Comparison of ENCODE assay signal across 10 mouse cellular contexts in the genomic region with DNA sequence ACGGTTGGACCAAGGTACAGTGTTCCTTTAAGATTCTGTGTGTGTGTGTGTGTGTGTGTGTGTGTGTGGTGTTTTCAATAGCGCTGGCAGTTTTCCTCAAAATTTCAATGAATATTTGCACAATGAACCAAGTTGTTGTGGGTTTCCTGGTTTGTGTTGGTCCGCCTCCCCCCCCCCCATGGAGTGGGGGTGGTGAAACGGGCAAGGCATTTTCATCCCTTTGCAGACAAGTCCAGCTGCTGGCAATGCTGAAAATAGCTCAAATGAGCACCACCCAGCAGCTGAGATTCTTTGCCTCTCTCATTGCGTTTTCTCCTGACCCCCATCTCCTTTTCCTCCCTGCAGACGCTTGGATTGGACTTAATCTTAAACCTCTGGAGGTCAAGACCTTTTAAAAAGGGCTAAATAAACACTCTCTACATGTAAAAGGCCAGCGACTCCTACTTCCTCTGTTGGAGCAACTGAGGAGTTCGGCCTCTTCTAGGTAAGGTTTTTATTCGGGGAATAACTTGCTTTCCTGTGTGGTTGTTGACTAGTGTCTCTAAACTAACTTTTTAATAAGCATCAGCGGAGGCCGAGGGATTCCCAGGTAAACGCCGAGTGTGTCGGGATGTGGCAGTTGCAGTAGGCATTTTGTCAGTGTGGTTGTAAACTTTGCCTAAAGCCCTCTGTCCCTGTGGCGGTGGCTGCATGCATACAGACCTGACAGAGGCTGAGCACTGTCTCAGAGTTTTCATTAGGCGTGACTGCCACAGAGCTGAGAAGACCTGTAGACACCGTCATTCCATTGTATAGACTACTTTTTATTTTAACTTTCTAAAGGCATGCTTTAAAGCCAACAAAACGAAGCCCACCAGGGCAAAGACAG.
DNase-seq lines count a peak whose midpoint lies in the region; ATAC-seq lines count a peak whose summit lies in the region.
"Had no signal": no experiment of that assay in that cellular context is flagged by ENCODE, and none has a peak within 500 bp of the region (broad histone marks: within the 10 kb centered on the region; RNA-seq: fewer than 3 reads in every experiment).

No protein-coding gene starts in this region.

- WGBS in hindbrain, embryonic 11.5 days, result 39% methylated on average over 18 of the region's 18 CpGs
- WGBS in hindbrain, embryonic 13.5 days, result 42% methylated on average over 18 of the region's 18 CpGs
- WGBS in embryonic facial prominence, embryonic 13.5 days, result 23% methylated on average over 18 of the region's 18 CpGs
- WGBS in kidney, embryonic 15.5 days, result 30% methylated on average over 18 of the region's 18 CpGs
- WGBS in midbrain, embryonic 14.5 days, result 16% methylated on average over 18 of the region's 18 CpGs

- no peak for ATAC-seq in hindbrain, embryonic 11.5 days (ENCODE audit: low FRiP score)
- ATAC-seq in hindbrain, embryonic 13.5 days (ENCODE audit: low FRiP score), result no peak
- ATAC-seq in embryonic facial prominence, embryonic 13.5 days (ENCODE audit: insufficient number of reproducible peaks, insufficient read depth, low FRiP score, low TSS enrichment, low read depth), result no peak
- no peak for ATAC-seq in kidney, embryonic 15.5 days (replicated peaks; ENCODE audit: low FRiP score)
- no peak for ATAC-seq in midbrain, embryonic 14.5 days (ENCODE audit: low FRiP score, low TSS enrichment)
- ATAC-seq in cerebellum, adult (ENCODE audit: insufficient number of reproducible peaks, low FRiP score, low TSS enrichment), result no peak

- no peaks in the 10 kb centered on the region for H3K36me3 ChIP-seq in hindbrain, embryonic 11.5 days (ENCODE audit: control insufficient read depth, insufficient read depth, low read length)
- peaks cover 11% of the 10 kb centered on the region; the same call in 1 of the 2 replicates for H3K36me3 ChIP-seq in hindbrain, embryonic 13.5 days
- no peaks in the 10 kb centered on the region for H3K36me3 ChIP-seq in embryonic facial prominence, embryonic 13.5 days
- no peaks in the 10 kb centered on the region for H3K36me3 ChIP-seq in kidney, embryonic 15.5 days
- H3K36me3 ChIP-seq in midbrain, embryonic 14.5 days (ENCODE audit: control insufficient read depth, insufficient read depth, low read length), result no peaks in the 10 kb centered on the region

- H3K27me3 ChIP-seq in hindbrain, embryonic 11.5 days (ENCODE audit: control insufficient read depth, insufficient read depth, low read length), result no peaks in the 10 kb centered on the region
- no peaks in the 10 kb centered on the region for H3K27me3 ChIP-seq in hindbrain, embryonic 13.5 days
- H3K27me3 ChIP-seq in embryonic facial prominence, embryonic 13.5 days, result no peaks in the 10 kb centered on the region; the same call in 1 of the 2 replicates
- no peaks in the 10 kb centered on the region for H3K27me3 ChIP-seq in kidney, embryonic 15.5 days
- H3K27me3 ChIP-seq in midbrain, embryonic 14.5 days (ENCODE audit: control insufficient read depth, insufficient read depth, low read length), result no peaks in the 10 kb centered on the region
- H3K27me3 ChIP-seq: neural tube, embryonic 13.5 days had no signal

- no peaks in the 10 kb centered on the region for H3K9me3 ChIP-seq in hindbrain, embryonic 11.5 days (ENCODE audit: control insufficient read depth, low read length)
- no peaks in the 10 kb centered on the region for H3K9me3 ChIP-seq in hindbrain, embryonic 13.5 days
- no peaks in the 10 kb centered on the region for H3K9me3 ChIP-seq in embryonic facial prominence, embryonic 13.5 days
- no peaks in the 10 kb centered on the region for H3K9me3 ChIP-seq in kidney, embryonic 15.5 days (replicated peaks)
- H3K9me3 ChIP-seq in midbrain, embryonic 14.5 days (ENCODE audit: control insufficient read depth, low read length), result no peaks in the 10 kb centered on the region
- H3K9me3 ChIP-seq: neural tube, embryonic 13.5 days had no signal

- H3K27ac ChIP-seq in hindbrain, embryonic 11.5 days (ENCODE audit: low read depth, low read length), result no peak overlapping the region
- no peak overlapping the region for H3K27ac ChIP-seq in hindbrain, embryonic 13.5 days
- H3K27ac ChIP-seq in embryonic facial prominence, embryonic 13.5 days, result no peak overlapping the region
- H3K27ac ChIP-seq in kidney, embryonic 15.5 days, result peak overlapping the region; percentile 24; the same call in 1 of the 2 replicates
- no peak overlapping the region for H3K27ac ChIP-seq in midbrain, embryonic 14.5 days (replicated peaks; ENCODE audit: low read depth, low read length)
- H3K27ac ChIP-seq: neural tube, embryonic 13.5 days had no signal

- H3K9ac ChIP-seq in hindbrain, embryonic 11.5 days (ENCODE audit: low read depth, low read length), result no peak overlapping the region
- H3K9ac ChIP-seq in hindbrain, embryonic 13.5 days, result no peak overlapping the region
- H3K9ac ChIP-seq in embryonic facial prominence, embryonic 13.5 days, result peak overlapping the region; percentile 52; the same call in 1 of the 2 replicates
- H3K9ac ChIP-seq in kidney, embryonic 15.5 days, result no peak overlapping the region
- no peak overlapping the region for H3K9ac ChIP-seq in midbrain, embryonic 14.5 days (replicated peaks; ENCODE audit: low read length)
- H3K9ac ChIP-seq: neural tube, embryonic 13.5 days had no signal

- peak; percentile 19 for DNase-seq in hindbrain, embryonic 11.5 days (ENCODE audit: low spot score)
- DNase-seq in midbrain, embryonic 14.5 days, result peak; percentile 34
- DNase-seq in spleen, postnatal 14 days (ENCODE audit: low spot score in 2 of 2), result no peak
- DNase-seq in right cerebral cortex, adult 18-20 months, result no peak

- no peak overlapping the region for H3K4me2 ChIP-seq in hindbrain, embryonic 11.5 days (replicated peaks; ENCODE audit: low read depth, low read length)
- no peak overlapping the region for H3K4me2 ChIP-seq in hindbrain, embryonic 13.5 days
- peak overlapping the region; percentile 41 for H3K4me2 ChIP-seq in embryonic facial prominence, embryonic 13.5 days
- H3K4me2 ChIP-seq in kidney, embryonic 15.5 days, result peak overlapping the region; percentile 26
- H3K4me2 ChIP-seq in midbrain, embryonic 14.5 days (ENCODE audit: low read length), result 0 out of 2 replicates have a peak overlapping the region, but pooled peaks have one; percentile 10
- H3K4me2 ChIP-seq: neural tube, embryonic 13.5 days had no signal

- 0 out of 2 replicates have a peak, but pooled peaks cover 2% of the 10 kb centered on the region for H3K4me1 ChIP-seq in hindbrain, embryonic 11.5 days (replicated peaks; ENCODE audit: control insufficient read depth, insufficient read depth, low read length)
- peaks cover 22% of the 10 kb centered on the region for H3K4me1 ChIP-seq in hindbrain, embryonic 13.5 days (replicated peaks)
- H3K4me1 ChIP-seq in embryonic facial prominence, embryonic 13.5 days, result peaks cover 22% of the 10 kb centered on the region
- H3K4me1 ChIP-seq in kidney, embryonic 15.5 days, result peaks cover 39% of the 10 kb centered on the region
- H3K4me1 ChIP-seq in midbrain, embryonic 14.5 days (ENCODE audit: control insufficient read depth, insufficient read depth, low read length), result peaks cover 19% of the 10 kb centered on the region

- no peak overlapping the region for H3K4me3 ChIP-seq in hindbrain, embryonic 11.5 days (ENCODE audit: low read depth, low read length)
- no peak overlapping the region for H3K4me3 ChIP-seq in hindbrain, embryonic 13.5 days
- H3K4me3 ChIP-seq in embryonic facial prominence, embryonic 13.5 days, result peak overlapping the region; percentile 22
- 0 out of 2 replicates have a peak overlapping the region, but pooled peaks have one; percentile 7 for H3K4me3 ChIP-seq in kidney, embryonic 15.5 days (replicated peaks)
- H3K4me3 ChIP-seq in midbrain, embryonic 14.5 days (replicated peaks; ENCODE audit: low read depth, low read length), result no peak overlapping the region
- H3K4me3 ChIP-seq: erythroblast, embryonic 14.5 days; neural tube, embryonic 13.5 days had no signal

Comparison
In these comparisons a context has a peak if more than half of its experiments do, and no peak if none do; other contexts are left out.
1. DNase-seq: peak in hindbrain, embryonic 11.5 days (single experiment) and midbrain, embryonic 14.5 days (single experiment); none in spleen, postnatal 14 days (0 of 2) and right cerebral cortex, adult 18-20 months (single experiment).
2. H3K4me2 ChIP-seq: peak in embryonic facial prominence, embryonic 13.5 days (single experiment), kidney, embryonic 15.5 days (single experiment) and midbrain, embryonic 14.5 days (single experiment); none in hindbrain, embryonic 11.5 days (single experiment) and hindbrain, embryonic 13.5 days (single experiment).
3. H3K4me3 ChIP-seq: peak in embryonic facial prominence, embryonic 13.5 days (single experiment) and kidney, embryonic 15.5 days (single experiment); none in hindbrain, embryonic 11.5 days (single experiment), hindbrain, embryonic 13.5 days (single experiment) and midbrain, embryonic 14.5 days (single experiment).